In genomic region chr3:101812341-101812962, GRCm38 (mm10) we compare ENCODE assay signal across 7 mouse cellular contexts. TPM values are rescaled to one million over a fixed set of nuclear protein-coding genes. Genes with fewer than 3 reads are reported as not detected.
A peak's percentile ranks its signal among the peaks of the same experiment; 100 is the strongest.
DNase-seq lines count a peak whose midpoint lies in the region; ATAC-seq lines count a peak whose summit lies in the region.

No protein-coding gene starts in this region.

- H3K9me3 ChIP-seq in forebrain, embryonic 11.5 days (ENCODE audit: control insufficient read depth, low read length), result no peaks in the 10 kb centered on the region

- no peak overlapping the region for H3K4me2 ChIP-seq in forebrain, embryonic 11.5 days (ENCODE audit: low read depth, low read length, severe bottlenecking)

- ATAC-seq in forebrain, embryonic 11.5 days (replicated peaks; ENCODE audit: low FRiP score), result peak; percentile 63; the same call in 1 of the 2 replicates
- ATAC-seq in hematopoietic stem cell, adult 5-6 weeks (replicated peaks in 1 of 2; ENCODE audit: insufficient read depth in 1 of 2, low FRiP score in 2 of 2, low TSS enrichment in 1 of 2, low read depth in 1 of 2, poor library complexity in 2 of 2, severe bottlenecking in 2 of 2), result peak; percentile 89 to 90

- H3K4me1 ChIP-seq in forebrain, embryonic 11.5 days (replicated peaks; ENCODE audit: control insufficient read depth, insufficient read depth, low read length), result no peaks in the 10 kb centered on the region

- H3K4me3 ChIP-seq in forebrain, embryonic 11.5 days (ENCODE audit: low read depth, low read length), result no peak overlapping the region

- DNase-seq in Muller cell, postnatal 12 days (ENCODE audit: inconsistent ontology term), result peak; percentile 45
- peak; percentile 42 for DNase-seq in c-Kit-positive CD71-negative TER-119-negative erythroid progenitor cells, embryonic 14.5 days (ENCODE audit: low read depth)
- peak; percentile 75 for DNase-seq in forebrain, embryonic 11.5 days (ENCODE audit: low spot score)
- DNase-seq in layer of hippocampus, adult 18-20 months (ENCODE audit: low spot score in 2 of 2), result peak; percentile 55 to 87
- peak; percentile 76 for DNase-seq in lung, postnatal 10 days
- DNase-seq in retina, postnatal 7 days (ENCODE audit: low read depth, low spot score), result peak; percentile 61

- WGBS in forebrain, embryonic 11.5 days, result 64% methylated on average over 10 of the region's 10 CpGs

- H3K27me3 ChIP-seq in forebrain, embryonic 11.5 days (ENCODE audit: control insufficient read depth, insufficient read depth, low read length), result no peaks in the 10 kb centered on the region

- H3K27ac ChIP-seq in forebrain, embryonic 11.5 days (ENCODE audit: low read depth, low read length), result no peak overlapping the region

- H3K9ac ChIP-seq in forebrain, embryonic 11.5 days (ENCODE audit: low read length), result peak overlapping the region; percentile 3; the same call in 1 of the 2 replicates

- no peaks in the 10 kb centered on the region for H3K36me3 ChIP-seq in forebrain, embryonic 11.5 days (ENCODE audit: control insufficient read depth, insufficient read depth, low read length)

RNA-seq across cellular contexts. Expression of gene Mab21l3, which starts 36.3 kb away (rescaled TPM):
- 0.92 and 1.2 TPM in 2 replicates for polyA plus RNA-seq in forebrain, embryonic 11.5 days (2014; fragmentation: Nextera tagmentation; extraction: Ambion mirVana)
- total RNA-seq in hematopoietic stem cell, adult 5-6 weeks (2017), result not detected in 2 replicates
- total RNA-seq in layer of hippocampus, adult 18-20 months (2021), result not detected
